Mouse (Mus musculus) frontal cortex, adult (tissue): ENCODE results near the gene Gkn3.

Experiments used
- ATAC-seq: cut with Nextera tagmentation; 2 replicates; pipeline ENCODE4 v1.9.2; 2017; ENCODE audit warnings: mild to moderate bottlenecking, moderate library complexity, mixed read lengths; ENCODE audit not compliant: low TSS enrichment

Gkn3 gene

GRCm38 (mm10) chr6:87354441-87354840 is 34.3 kb downstream of the Gkn3 start:
- peak; percentile 38; the same call in 1 of the 2 replicates for ATAC-seq

- no peak for ATAC-seq
These were observed 37.9 kb downstream of the Gkn3 start, which contains the start of gene Gkn1 for GRCm38 (mm10) chr6:87350829-87351228. Gene Gkn1 (minus strand): TSS chr6:87350942.

- ATAC-seq = 0 out of 2 replicates have a peak, but pooled peaks have one; percentile 16
These were observed 52.8 kb downstream of the Gkn3 start for GRCm38 (mm10) chr6:87335935-87336295.

GRCm38 (mm10) chr6:87335091-87335934 is 53.4 kb downstream of the Gkn3 start, which contains the start of gene Antxr1:
Gene Antxr1 (minus strand): TSS chr6:87335821.
- peak; percentile 64 for ATAC-seq

DNA sequence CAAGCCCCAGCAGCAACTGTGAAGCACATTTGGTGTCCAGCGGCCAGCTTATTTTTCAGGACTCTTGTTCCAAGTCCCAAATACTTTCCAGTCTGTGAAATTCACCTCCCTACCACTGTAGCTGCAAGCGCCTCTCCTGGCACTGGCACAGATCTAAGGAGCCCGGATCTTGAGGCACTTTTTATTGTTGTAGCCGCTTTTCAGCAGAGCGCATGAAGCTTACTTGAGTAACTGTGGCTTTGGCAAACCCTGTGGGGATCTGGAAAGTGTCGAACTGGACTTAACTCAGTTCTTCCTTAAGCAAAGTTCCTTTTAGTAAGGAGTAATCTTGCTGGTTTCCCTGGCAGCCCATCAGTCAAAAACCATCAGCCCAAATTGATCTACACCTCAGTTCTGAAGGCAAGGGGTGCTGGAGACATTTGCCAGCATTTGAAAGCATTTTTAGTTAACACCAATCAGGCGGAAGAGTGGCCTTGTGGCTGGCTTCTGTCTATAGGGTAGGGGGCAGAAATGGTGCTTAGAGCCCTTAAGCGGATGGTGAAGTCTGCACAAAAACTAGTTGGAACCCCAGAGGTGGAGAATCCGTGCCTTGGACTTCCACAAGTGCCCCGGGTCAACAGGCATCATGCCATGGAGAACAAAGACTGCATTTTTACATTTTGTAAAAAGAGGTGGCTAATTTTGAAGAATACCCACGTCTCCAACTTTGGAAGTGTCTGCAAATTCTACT is 54.2 kb downstream of the Gkn3 start:
- peak; percentile 73 for ATAC-seq
